Mouse (Mus musculus) limb, embryonic 10.5 days (tissue): Measurements from ENCODE around the gene Ankfy1. TPM values are rescaled to one million over a fixed set of nuclear protein-coding genes. Genes with fewer than 3 reads are reported as not detected.
A peak's percentile ranks its signal among the peaks of the same experiment; 100 is the strongest.
"Not testable (repeated sequence)": the region's sequence is repeated elsewhere in the genome, so short reads cannot be mapped to it uniquely, and the experiment has no call there.

Experiments used
- DNase-seq: peaks from one replicate; pipeline ENCODE4 v3.0.0-alpha.2; 2017; ENCODE audit warnings: low spot score
- H3K27ac ChIP-seq: fragments of 300-500 bp; sonication (generic); 2 replicates; pipeline ENCODE4 v1.5.1; 2016; ENCODE audit warnings: mild to moderate bottlenecking
- H3K27me3 ChIP-seq: fragments of 300-500 bp; sonication (generic); 2 replicates; pipeline ENCODE4 v1.6.1; 2016; ENCODE audit warnings: low read depth, mild to moderate bottlenecking; ENCODE audit not compliant: poor library complexity, severe bottlenecking
- H3K36me3 ChIP-seq: fragments of 300-500 bp; sonication (generic); 2 replicates; pipeline ENCODE4 v1.6.1; 2016; ENCODE audit warnings: mild to moderate bottlenecking, moderate library complexity
- H3K4me1 ChIP-seq: fragments of 300-500 bp; sonication (generic); 2 replicates; pipeline ENCODE4 v1.6.1; 2016
- H3K4me3 ChIP-seq: fragments of 300-500 bp; sonication (generic); 2 replicates; pipeline ENCODE4 v1.5.1; 2016; ENCODE audit warnings: mild to moderate bottlenecking, moderate library complexity
- H3K9me3 ChIP-seq: fragments of 300-500 bp; sonication (generic); replicated peaks from 2 replicates; pipeline ENCODE4 v1.6.1; 2016; ENCODE audit warnings: mild to moderate bottlenecking
- WGBS: fragments of 180-500 bp; shearing (Covaris S2); methylation state at CpG from one replicate; pipeline ENCODE4 v1.1.7; 2016; 5-methylcytosine and 5-hydroxymethylcytosine counted together
- polyA plus RNA-seq: library from polyadenylated mRNA; unstranded; fragments of >200 nt; fragmentation: Nextera tagmentation; extraction: Ambion mirVana; gene quantifications from 2 replicates; pipeline ENCODE4 v1.2.1, GENCODE M21; 2016

Gene Ankfy1
- polyA plus RNA-seq, 1 experiment from 2014 or later, result 25.4 TPM

DNA sequence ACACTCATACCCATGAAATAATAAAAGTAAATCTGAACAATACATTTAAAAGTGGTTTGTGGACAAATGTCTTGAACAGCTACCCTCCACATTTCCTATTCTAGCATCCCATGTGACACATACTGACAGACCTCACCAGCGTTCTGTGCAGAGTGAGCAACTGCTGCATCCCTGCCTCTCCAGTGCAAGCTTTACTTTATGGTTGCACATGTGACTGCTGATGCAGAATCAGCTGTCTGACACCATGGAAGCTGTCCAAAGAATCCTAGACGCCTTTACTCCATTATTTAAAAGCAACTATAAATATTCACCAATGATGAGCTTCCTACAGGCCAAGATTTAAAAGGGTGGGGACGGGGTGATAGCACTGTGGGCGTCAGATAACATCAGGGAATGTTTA is 81.7 kb downstream of the Ankfy1 start:
- H3K27me3 ChIP-seq, result no peaks in the 10 kb centered on the region
- no peaks in the 10 kb centered on the region for H3K9me3 ChIP-seq
- H3K36me3 ChIP-seq, result peaks cover 33% of the 10 kb centered on the region
- 84% methylated on average over 4 of the region's 4 CpGs for WGBS
- no peak overlapping the region for H3K4me3 ChIP-seq
- no peak for DNase-seq
- H3K4me1 ChIP-seq, result no peaks in the 10 kb centered on the region
- no peak overlapping the region for H3K27ac ChIP-seq

DNA sequence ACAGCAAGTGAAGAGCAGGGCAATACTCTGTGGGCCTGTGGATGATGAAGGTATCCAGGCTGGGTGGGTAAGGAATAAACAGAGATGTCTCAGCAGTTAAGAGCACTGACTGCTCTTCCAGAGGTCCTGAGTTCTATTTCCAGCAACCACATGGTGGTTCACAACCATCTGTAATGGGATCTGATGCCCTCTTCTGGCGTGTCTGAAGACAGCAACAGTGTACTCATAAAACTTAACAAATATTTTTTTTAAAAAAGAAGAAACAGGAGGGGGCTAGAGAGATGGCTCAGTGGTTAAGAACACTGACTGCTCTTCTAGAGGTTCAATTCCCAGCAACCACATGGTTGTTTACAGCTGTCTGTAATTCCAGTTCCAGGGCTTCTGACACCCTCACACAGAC is 82.8 kb downstream of the Ankfy1 start:
- not testable (repeated sequence) for H3K4me3 ChIP-seq, H3K4me1 ChIP-seq, H3K9me3 ChIP-seq, H3K27ac ChIP-seq, DNase-seq, H3K27me3 ChIP-seq
- peaks cover 26% of the 10 kb centered on the region for H3K36me3 ChIP-seq
- 29% methylated on average over 1 of the region's 1 CpGs for WGBS

DNA sequence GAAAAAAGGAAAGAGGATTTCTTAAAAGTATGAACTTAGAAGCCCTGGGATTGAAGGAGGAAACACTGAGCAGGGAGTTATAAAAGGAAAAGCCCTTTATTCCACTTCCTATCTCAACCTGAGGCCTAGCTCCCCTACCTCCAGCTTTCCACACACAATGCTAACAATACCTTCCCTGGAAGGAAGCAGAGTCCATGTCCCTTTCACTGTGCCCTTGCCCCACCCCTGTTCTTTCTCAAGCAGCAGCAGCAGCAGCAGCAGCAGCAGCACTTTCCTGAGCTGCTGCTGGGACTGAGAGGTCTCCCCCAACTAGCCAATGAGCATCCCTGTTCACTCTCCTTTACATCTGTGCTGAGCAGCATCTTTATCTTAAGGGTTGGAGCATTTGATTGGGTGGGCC is 89.2 kb downstream of the Ankfy1 start:
- DNase-seq, result no peak
- no peaks in the 10 kb centered on the region for H3K4me1 ChIP-seq
- H3K27ac ChIP-seq, result no peak overlapping the region
- H3K9me3 ChIP-seq, result no peaks in the 10 kb centered on the region
- no peak overlapping the region for H3K4me3 ChIP-seq
- H3K36me3 ChIP-seq, result no peaks in the 10 kb centered on the region
- no peaks in the 10 kb centered on the region for H3K27me3 ChIP-seq

DNA sequence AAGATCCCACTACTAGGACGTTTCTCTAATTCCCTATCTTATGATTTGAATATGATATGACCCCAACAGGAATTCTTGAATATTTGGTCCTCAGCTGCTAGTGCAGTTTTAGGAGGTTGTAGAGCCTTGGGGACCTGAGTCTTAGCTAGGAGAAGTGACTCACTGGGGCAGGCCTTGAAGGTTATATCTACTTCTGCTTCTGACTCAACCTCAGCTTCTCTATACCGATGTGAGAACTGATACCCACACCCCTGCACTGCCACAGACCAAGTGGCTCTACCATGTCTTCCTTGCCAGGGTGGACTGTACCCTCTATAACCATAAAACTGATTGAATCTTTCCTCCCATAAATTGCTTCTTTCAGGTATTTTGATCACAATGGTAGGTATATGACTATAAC is 92.3 kb downstream of the Ankfy1 start:
- 84% methylated on average over 2 of the region's 2 CpGs for WGBS
- Histone ChIP-seq H3K36me3 (no peaks in the 10 kb centered on the region), H3K4me1 (no peaks in the 10 kb centered on the region), H3K4me3 (no peak overlapping the region), H3K27me3 (no peaks in the 10 kb centered on the region), H3K9me3 (no peaks in the 10 kb centered on the region), H3K27ac (no peak overlapping the region)
- DNase-seq, result no peak

DNA sequence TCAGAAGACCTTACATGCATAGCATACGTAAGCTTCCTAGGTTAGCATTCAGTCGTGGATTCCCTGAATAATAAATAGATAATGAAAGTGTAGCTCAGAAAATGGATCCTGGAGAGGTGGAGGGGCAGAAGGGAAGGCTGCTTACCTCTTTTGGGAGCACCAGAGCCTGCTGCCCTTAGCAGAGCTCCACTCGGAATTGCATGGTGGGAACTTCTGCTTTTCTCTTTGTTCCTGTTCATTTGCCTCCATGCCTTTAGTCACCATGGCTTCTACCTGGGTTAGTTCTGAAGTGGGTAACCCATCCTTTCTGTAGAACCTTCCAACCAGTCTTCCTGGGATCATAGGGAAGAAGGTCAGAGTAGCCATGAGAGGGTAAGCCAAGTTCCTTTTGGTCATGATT is 92.7 kb downstream of the Ankfy1 start:
- WGBS, result 88% methylated on average over 3 of the region's 3 CpGs
- Histone ChIP-seq H3K36me3 (no peaks in the 10 kb centered on the region), H3K9me3 (no peaks in the 10 kb centered on the region), H3K27ac (no peak overlapping the region), H3K4me1 (no peaks in the 10 kb centered on the region), H3K4me3 (no peak overlapping the region), H3K27me3 (no peaks in the 10 kb centered on the region)
- no peak for DNase-seq

DNA sequence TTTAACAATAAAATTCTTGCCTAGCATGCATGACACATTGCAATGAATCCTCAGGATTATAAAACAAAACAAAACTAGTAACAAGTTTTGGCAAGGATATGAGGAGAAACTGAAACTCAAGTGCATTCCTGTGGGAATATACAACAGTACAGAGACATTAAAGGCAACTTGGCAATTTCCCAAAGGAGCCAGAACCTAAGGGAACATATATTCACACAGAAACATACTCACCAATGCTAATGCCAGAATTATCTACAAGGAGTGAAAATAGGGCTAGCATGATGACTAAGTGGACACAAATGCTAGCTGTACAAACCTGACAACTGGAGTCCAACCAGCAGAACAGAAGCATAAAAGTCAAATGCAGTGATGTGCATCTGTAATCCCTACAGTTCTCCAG is 102.2 kb downstream of the Ankfy1 start:
- Histone ChIP-seq H3K27me3 (no peaks in the 10 kb centered on the region), H3K4me1 (peaks cover 14% of the 10 kb centered on the region), H3K4me3 (no peak overlapping the region), H3K9me3 (no peaks in the 10 kb centered on the region), H3K36me3 (no peaks in the 10 kb centered on the region), H3K27ac (no peak overlapping the region)
- no peak for DNase-seq

DNA sequence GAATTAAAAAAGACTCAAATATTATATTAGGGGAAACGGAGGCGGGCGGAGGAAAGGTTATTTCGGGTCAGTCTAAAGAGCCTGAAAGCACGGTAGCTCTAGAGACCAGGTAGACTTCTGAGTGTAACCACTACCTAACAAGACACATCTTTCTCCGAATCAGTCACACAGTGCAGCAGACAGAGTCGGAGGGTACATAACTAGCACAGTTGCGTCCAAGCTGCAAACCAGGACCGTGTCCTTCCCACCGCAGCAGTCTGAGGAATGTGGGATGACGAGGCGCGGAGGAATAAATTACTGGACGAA is 105.3 kb downstream of the Ankfy1 start:
- Histone ChIP-seq H3K4me3 (peak overlapping the region; percentile 98), H3K4me1 (peaks cover 18% of the 10 kb centered on the region), H3K9me3 (no peaks in the 10 kb centered on the region), H3K27me3 (no peaks in the 10 kb centered on the region), H3K36me3 (no peaks in the 10 kb centered on the region), H3K27ac (peak overlapping the region; percentile 93)
- DNase-seq, result no peak
- WGBS, result 17% methylated on average over 14 of the region's 14 CpGs

DNA sequence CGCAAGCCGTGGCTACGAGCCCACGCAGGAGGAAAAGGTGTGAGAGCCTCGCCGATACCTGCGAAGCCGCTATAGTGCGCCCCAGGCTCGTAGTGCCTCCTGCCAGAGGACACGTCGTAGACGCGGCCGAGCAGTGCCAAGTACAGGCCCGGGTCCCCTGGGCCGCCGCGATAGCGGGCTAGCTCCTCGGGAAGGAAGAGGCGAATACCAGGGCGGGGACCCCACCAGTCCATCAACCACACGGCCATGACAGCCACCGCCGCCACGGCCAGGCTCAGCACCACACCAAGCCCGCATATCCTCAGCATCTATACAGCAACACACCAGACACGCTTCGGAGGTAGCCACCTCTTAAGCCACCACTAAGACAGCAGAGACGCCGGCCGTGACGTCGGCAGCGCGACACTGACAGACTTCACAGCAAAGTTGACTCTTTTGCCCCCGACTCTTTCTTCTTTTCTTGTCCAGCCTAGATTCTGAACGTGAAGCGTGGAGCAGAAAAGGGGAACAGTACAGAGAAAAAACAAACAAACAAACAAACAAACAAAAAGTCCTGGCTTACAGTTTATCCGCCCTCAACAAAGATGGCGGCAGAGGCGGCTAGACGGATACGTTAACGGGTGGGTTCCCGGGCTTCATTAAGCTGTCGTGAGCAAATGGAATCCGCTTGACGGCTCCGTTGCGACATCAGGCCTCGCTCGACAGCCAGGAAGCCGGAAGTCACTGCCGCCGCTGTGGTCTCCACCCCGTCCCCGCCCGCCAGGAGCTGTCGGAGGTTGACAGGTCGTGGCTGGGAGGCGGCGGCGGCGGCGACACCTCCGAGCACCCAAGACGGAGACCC is 105.9 kb downstream of the Ankfy1 start, which contains the start of the genes Cyb5d2 and Zzef1:
Cyb5d2 (minus strand) TSS at position 688 of the 841 bp plus-strand sequence.
Zzef1 (plus strand) TSS at position 772 of the 841 bp plus-strand sequence.
- peak; percentile 92 for DNase-seq
- Histone ChIP-seq H3K4me3 (peak within 1 kb of the TSS; percentile 98), H3K27ac (peak within 1 kb of the TSS; percentile 93), H3K9me3 (no peaks in the 10 kb centered on the region), H3K36me3 (no peaks in the 10 kb centered on the region), H3K4me1 (peaks cover 18% of the 10 kb centered on the region), H3K27me3 (no peaks in the 10 kb centered on the region)
- under 1% methylated on average over 64 of the region's 69 CpGs for WGBS

DNA sequence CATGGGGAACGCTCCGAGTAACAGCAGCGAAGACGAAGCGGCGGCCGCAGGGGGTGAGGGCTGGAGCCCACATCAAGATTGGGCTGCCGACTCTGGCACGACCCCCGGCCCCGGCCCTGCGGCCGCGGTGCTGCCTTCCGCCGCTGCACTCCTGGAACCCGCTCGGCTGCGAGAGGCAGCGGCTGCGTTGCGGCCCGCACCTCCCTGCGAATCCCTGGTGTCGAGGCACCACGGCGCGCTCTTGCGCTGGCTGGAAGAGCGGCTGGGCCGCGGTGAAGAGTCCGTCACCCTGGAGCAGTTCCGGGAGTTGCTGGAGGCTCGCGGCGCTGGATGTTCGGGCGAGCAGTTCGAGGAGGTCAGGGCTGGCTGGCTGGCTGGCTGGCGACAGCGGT is 106.5 kb downstream of the Ankfy1 start:
- Histone ChIP-seq H3K36me3 (no peaks in the 10 kb centered on the region), H3K4me3 (peak overlapping the region; percentile 98), H3K9me3 (no peaks in the 10 kb centered on the region), H3K27me3 (no peaks in the 10 kb centered on the region), H3K4me1 (peaks cover 18% of the 10 kb centered on the region), H3K27ac (peak overlapping the region; percentile 93)
- peak; percentile 58 for DNase-seq
- WGBS, result under 1% methylated on average over 42 of the region's 42 CpGs

DNA sequence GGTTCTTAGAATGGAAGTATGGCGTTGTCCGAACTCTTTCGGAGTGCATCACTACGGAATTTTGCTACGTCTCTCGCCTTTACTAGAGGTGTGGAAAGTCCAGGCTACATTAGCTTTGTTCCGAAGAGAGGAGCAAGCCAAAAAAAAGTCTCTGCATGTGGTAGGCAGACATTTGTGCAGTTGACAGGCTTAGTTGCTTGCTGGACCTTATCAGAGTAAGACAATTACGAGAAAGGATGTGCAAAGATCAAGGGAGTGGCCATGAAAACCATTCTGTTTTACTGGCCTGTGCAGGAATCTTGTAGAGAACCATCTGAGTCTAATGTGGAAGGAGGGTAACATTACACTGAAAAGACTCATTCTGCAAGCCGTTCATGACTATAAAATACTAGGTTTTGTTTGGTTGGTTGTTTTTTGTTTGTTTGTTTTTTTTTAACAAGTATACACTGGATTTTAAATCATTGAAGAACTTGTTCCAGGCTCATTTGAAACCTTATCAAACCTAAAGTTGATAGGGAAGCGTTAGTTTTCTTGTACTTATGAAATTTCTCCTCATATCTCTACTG is 107.0 kb downstream of the Ankfy1 start:
- no peaks in the 10 kb centered on the region for H3K36me3 ChIP-seq
- peak overlapping the region; percentile 98 for H3K4me3 ChIP-seq
- 22% methylated on average over 10 of the region's 10 CpGs for WGBS
- no peaks in the 10 kb centered on the region for H3K9me3 ChIP-seq
- H3K27me3 ChIP-seq, result no peaks in the 10 kb centered on the region
- H3K4me1 ChIP-seq, result peaks cover 18% of the 10 kb centered on the region
- peak overlapping the region; percentile 93; the same call in 1 of the 2 replicates for H3K27ac ChIP-seq
- no peak for DNase-seq

DNA sequence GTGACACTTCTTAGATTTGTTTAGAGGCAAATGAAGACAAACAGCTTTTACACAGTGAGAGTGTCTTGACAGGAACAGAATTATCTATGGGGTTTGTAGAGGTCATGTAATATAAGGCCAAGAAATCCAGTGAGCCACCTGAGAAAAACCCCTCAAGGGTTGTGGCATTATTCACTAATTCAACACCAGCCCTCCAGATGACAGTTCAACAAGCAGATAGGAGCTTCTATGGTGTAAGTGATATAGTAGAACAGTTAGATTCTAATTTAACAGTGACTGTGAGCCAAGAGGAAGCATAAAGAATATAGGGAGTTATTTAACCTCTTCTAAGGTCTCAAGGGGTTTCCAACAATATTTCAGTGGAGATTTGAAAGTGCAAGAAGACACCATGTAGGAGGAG is 108.3 kb downstream of the Ankfy1 start:
- H3K27ac ChIP-seq, result no peak overlapping the region
- peaks cover 21% of the 10 kb centered on the region for H3K4me1 ChIP-seq
- no peaks in the 10 kb centered on the region for H3K27me3 ChIP-seq
- H3K9me3 ChIP-seq, result no peaks in the 10 kb centered on the region
- no peak for DNase-seq
- no peak overlapping the region for H3K4me3 ChIP-seq
- H3K36me3 ChIP-seq, result no peaks in the 10 kb centered on the region

DNA sequence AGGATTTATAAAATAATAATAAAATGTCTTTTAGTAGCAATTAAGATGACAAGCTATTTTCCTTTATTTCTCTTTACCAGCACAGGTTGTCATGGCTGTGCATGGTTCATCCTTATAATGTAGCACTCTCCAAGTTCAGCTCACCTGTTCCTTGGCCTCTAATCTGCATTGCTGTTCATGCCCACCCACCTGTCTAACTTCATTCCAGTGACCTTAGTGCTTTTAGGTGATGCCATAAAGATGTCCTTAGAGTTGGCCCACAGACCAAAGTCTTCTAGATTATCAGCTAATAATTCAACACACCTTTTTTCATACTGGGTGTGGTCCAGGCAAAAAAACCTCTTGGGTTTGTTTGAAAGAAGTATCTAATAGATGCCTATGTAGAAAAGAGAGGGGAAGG is 111.4 kb downstream of the Ankfy1 start:
- Histone ChIP-seq H3K4me3 (no peak overlapping the region), H3K36me3 (no peaks in the 10 kb centered on the region; the same call in 1 of the 2 replicates), H3K27me3 (no peaks in the 10 kb centered on the region), H3K4me1 (peaks cover 18% of the 10 kb centered on the region), H3K27ac (no peak overlapping the region), H3K9me3 (no peaks in the 10 kb centered on the region)
- DNase-seq, result no peak

DNA sequence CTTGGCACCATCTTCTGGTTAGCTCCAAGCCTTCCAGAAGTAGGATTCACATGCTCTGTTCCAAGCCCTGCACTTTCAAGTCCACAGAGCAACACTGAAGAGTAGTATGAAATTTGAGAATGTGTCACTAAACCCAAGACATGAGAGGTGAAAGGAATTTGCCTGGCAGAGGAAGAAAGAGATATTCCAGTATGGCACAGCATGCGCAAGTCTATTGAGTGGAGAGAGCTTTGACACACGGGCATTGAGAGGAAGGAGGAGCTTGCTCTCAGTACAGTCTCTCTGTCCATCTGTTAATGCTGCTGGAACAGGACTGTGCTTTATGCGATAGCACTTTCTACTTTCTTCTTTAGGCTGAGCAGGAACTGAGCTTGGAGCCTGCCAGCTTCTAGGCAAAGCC is 113.2 kb downstream of the Ankfy1 start:
- H3K36me3 ChIP-seq, result no peaks in the 10 kb centered on the region; the same call in 1 of the 2 replicates
- H3K9me3 ChIP-seq, result no peaks in the 10 kb centered on the region
- H3K27me3 ChIP-seq, result no peaks in the 10 kb centered on the region
- no peak overlapping the region for H3K4me3 ChIP-seq
- no peak for DNase-seq
- no peak overlapping the region for H3K27ac ChIP-seq
- peaks cover 7% of the 10 kb centered on the region; the same call in 1 of the 2 replicates for H3K4me1 ChIP-seq
- WGBS, result 82% methylated on average over 3 of the region's 3 CpGs
